Mouse (Mus musculus) stomach, postnatal 0 days (tissue): ENCODE data around the gene Ppp1r9a.

Experiments used
- CTCF ChIP-seq: IDR thresholded peaks from 2 replicates; pipeline ENCODE4 v1.5.1; 2016; ENCODE audit warnings: antibody characterized with exemption, low read depth, mild to moderate bottlenecking, moderate library complexity
- EP300 ChIP-seq: optimal IDR thresholded peaks from 2 replicates; pipeline ENCODE3; 2016; ENCODE audit warnings: antibody characterized with exemption

DNA sequence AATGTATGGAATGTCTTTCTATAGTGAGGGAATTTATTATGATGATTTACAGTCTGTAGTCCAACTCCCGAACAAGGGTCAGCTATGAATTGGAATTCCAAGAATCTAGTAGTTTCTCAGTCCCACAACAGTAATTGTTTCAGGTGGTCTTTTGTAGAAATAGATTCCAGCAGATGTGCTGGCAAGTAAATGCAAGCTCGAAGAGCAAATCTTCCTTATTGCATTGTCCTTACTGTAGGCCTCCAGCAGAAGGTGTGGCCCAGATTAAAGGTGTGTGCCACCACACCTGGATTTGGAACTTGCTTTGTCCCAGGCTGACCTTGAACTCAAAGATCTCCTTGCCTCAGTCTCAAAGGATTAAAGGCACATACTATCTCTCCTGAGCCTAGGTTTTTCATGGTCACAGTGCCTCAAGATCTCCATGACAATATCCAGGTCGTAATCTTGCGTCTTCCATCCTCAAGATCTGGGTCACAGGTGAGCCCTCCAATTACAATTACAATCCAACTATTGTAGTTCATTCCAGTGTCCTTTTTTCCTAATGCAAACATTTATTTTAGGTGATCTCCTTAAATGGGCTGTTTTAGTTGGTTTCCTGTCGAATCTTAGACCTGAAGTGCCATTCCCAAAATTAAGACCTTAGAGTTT lies 130.4 kb downstream of the Ppp1r9a start:
- no peak for TF ChIP-seq CTCF
- TF ChIP-seq EP300 = no peak
